Mouse (Mus musculus) CH12.LX (cell line): ENCODE results near the gene Ccdc162.

Experiments
- BHLHE40 ChIP-seq: IDR thresholded peaks from 2 replicates; pipeline ENCODE4 v1.6.1; 2011; ENCODE audit warnings: mild to moderate bottlenecking, low read depth, low read length, improper control_type of control experiment
- CTCF ChIP-seq, 2 experiments: IDR thresholded peaks in 1 of 2; conservative IDR thresholded peaks in 1 of 2; 2 replicates each; pipeline ENCODE4 v1.5.1; 2011 to 2012; ENCODE audit warnings: low read depth in 2 of 2, low read length in 2 of 2, improper control_type of control experiment in 1 of 2, inconsistent platforms in 1 of 2, mild to moderate bottlenecking in 1 of 2, moderate library complexity in 1 of 2
- E2F4 ChIP-seq: IDR thresholded peaks from 2 replicates; pipeline ENCODE4 v1.6.1; 2011; ENCODE audit warnings: low read depth, low read length, improper control_type of control experiment; ENCODE audit not compliant: insufficient replicate concordance
- ETS1 ChIP-seq: conservative IDR thresholded peaks from 2 replicates; pipeline ENCODE4 v1.6.1; 2012; ENCODE audit warnings: low read depth, mild to moderate bottlenecking, inconsistent platforms, low read length, improper control_type of control experiment, moderate library complexity
- MAFK ChIP-seq: IDR thresholded peaks from 2 replicates; pipeline ENCODE4 v1.6.1; 2011; ENCODE audit warnings: low read length, improper control_type of control experiment; ENCODE audit not compliant: insufficient replicate concordance
- MAX ChIP-seq: IDR thresholded peaks from 2 replicates; pipeline ENCODE4 v1.6.1; 2011; ENCODE audit warnings: low read length, improper control_type of control experiment
- MAZ ChIP-seq: IDR thresholded peaks from 2 replicates; pipeline ENCODE4 v1.6.1; 2012; ENCODE audit warnings: low read depth, mild to moderate bottlenecking, inconsistent platforms, low read length, improper control_type of control experiment, moderate library complexity
- MYC ChIP-seq: IDR thresholded peaks from 2 replicates; pipeline ENCODE4 v1.6.1; 2011; ENCODE audit warnings: low read depth, mild to moderate bottlenecking, improper control_type of control experiment, low read length
- NELFE ChIP-seq: IDR thresholded peaks from 2 replicates; pipeline ENCODE4 v1.6.1; 2011; ENCODE audit warnings: low read depth, low read length, improper control_type of control experiment
- RAD21 ChIP-seq: IDR thresholded peaks from 2 replicates; pipeline ENCODE4 v1.6.1; 2011; ENCODE audit warnings: low read depth, mild to moderate bottlenecking, low read length, improper control_type of control experiment, moderate library complexity
- USF1 ChIP-seq: IDR thresholded peaks from 2 replicates; pipeline ENCODE4 v1.6.1; 2014; ENCODE audit warnings: low read depth, mild to moderate bottlenecking, inconsistent platforms, low read length, improper control_type of control experiment

GRCm38 (mm10) chr10:41520410-41520673 lies 196.1 kb downstream of the Ccdc162 start:
- no peak for TF ChIP-seq NELFE
- no peak for TF ChIP-seq ETS1
- no peak for TF ChIP-seq E2F4
- no peak for TF ChIP-seq MAFK
- TF ChIP-seq CTCF (conservative IDR thresholded peaks at IDR 0.05 in 1 of 2, IDR thresholded peaks at IDR 0.05 in 1 of 2; ENCODE audit: low read depth in 2 of 2, low read length in 2 of 2): no peak
- no peak for TF ChIP-seq MYC
- TF ChIP-seq MAZ: no peak
- TF ChIP-seq USF1: no peak
- no peak for TF ChIP-seq BHLHE40
- no peak for TF ChIP-seq RAD21
- no peak for TF ChIP-seq MAX
